Mouse (Mus musculus) heart, postnatal 4 days (tissue): ENCODE results near the gene Slc35g1. TPM values are rescaled to one million over a fixed set of nuclear protein-coding genes. Genes with fewer than 3 reads are reported as not detected.
"Not testable (repeated sequence)": the region's sequence is repeated elsewhere in the genome, so short reads cannot be mapped to it uniquely, and the experiment has no call there.

Experiments
- DNase-seq: peaks from one replicate; pipeline ENCODE4 v3.0.0; 2021
- total RNA-seq, 2 experiments: library from RNA; stranded (reverse); gene quantifications; 2 replicates each; pipeline ENCODE4 v1.2.3; 2021

The Slc35g1 gene
- 1 to 10 TPM; 1.9 to 2.0 TPM for total RNA-seq

DNA sequence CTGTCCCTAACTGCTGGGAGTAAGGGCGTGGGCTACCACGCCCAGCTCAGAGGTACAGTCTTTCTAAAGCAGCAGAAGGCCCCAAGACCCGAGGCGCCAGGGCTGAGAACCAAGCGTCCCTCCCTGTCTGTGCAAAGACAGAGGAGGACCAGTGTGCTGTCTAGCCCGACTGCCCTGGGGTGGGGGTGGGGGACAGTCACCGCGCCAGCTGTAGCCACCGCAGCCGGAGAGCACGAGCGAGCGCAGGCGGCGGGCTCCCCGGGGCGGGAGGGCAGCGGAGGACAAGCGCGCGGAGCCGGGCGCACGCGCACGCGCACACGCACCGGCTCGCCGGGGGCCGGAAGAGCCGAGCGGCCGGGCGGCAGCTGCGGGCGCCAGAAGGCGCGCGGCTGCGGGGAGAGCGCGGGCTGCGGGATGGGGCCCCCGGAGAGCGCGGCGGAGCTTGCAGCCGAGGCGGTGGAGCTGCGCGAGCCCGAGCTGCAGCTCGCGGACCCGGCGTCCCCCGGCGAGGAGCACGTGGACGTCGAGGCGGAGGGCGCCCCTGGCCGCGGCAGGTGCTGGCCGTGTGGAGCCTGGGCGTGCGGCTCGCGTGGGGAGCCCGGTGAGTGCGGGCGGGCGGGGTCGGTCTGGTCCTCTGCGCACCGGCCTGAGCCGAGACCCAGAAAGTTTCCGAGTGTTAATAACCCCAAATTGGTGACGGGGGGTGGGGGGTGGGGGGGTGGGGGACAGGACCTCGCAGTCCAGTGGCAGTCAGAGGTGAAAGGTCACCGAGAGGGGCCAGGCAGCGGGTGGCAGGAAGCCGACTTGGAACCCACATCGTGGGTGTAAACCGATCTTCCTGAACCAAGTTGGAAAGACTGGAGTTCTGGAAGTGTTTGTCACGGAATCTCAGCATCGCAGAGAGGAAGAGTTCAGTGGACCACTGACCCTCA is at the start of gene Slc35g1:
Gene Slc35g1 (plus strand): TSS at position 280 of the 932 bp plus-strand sequence.
- DNase-seq = peak; percentile 62

- no peak for DNase-seq
These were observed 47.3 kb upstream of the Slc35g1 start for GRCm38 (mm10) chr19:38348271-38349012.

DNA sequence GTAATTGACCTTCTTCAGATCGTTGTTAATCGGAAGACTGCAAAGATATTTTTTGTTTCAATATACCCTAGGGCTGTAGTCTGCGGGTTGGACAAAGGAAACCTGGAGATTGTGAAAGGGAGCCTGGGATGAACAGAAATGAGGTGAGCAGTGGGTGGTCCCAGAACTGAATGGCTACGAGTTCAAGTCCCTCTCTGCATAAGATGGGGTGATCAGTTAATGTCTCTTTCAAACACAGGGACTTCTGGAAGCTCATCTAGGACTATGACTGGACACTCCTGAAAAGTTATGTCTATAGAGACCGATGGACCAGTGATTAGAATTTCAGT is 46.8 kb upstream of the Slc35g1 start:
- no peak for DNase-seq

DNA sequence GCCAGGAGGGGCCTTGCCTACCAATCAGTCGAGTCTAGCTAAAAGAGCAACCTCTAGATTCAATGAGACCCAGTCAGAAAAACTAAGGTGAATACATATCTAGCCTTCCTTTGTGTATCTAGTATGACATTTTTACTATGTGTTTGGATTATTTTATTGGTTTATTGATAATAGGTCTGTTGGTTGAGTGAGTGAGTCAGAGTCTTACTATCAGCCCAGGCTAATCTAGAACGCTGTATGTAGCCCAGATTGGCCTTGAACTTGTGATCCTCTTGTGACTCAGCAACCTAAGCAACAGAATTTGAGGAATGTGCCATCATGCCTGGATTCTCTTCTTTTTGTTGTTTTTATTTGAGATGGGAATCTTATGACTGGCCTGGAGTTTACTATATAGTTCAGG is 44.6 kb upstream of the Slc35g1 start:
- DNase-seq = no peak

- DNase-seq = no peak
These were observed 44.1 kb upstream of the Slc35g1 start for GRCm38 (mm10) chr19:38351728-38352127.

DNA sequence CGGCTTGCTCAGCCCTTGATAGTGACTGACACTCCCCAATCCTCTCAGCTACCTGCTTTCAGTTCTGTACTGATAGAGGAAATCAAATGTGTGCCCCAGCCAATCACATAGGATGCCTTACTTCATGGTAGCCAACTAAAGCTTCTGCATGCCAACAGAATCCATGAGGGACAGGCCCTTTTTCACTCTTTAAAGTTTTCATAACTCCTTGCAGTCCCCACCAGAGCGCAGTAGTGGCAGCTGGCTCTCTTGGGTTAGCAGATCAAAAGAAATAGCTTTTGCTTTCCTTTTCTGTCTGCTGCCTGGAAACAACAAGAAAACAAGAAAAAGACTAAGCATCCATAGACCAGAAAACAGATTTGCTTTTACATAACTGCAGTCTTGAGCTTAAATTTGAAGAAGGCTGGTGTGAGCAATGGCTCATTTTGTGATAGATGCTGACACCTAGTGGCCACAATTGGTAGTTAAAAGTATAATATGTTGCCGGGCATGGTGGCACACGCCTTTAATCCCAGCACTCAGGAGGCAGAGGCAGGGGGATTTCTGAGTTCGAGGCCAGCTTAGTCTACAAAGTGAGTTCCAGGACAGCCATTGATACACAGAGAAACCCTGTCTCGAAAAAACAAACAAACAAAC is 43.2 kb upstream of the Slc35g1 start:
- DNase-seq = peak; percentile 35

- DNase-seq = no peak
These were observed 41.5 kb upstream of the Slc35g1 start for GRCm38 (mm10) chr19:38354279-38354678.

DNA sequence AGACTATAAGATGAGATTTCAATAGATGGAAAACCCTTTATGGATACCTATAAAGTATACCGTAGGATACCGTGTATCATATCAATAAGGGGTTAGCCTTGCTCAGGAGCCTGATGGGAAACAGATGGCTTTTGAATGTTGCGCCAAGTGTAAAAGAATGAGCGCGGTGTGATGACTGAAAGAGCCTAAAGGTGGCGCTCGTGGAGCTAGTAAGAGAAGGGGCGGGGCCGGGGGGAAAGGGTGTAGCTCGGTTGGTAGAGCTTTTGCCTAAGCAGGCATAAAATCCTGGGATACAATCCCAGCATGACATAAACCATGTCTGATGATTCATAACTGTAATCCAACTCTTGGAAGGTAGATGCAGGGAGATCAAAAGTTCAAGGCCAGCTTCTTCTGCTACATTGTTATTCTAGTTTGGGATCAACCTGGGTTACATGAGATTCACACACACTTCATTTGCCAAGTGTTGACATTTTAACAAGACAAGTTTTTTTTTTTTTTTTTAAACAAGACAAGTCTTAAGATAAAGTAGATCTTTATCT is 40.9 kb upstream of the Slc35g1 start:
- DNase-seq = no peak

DNA sequence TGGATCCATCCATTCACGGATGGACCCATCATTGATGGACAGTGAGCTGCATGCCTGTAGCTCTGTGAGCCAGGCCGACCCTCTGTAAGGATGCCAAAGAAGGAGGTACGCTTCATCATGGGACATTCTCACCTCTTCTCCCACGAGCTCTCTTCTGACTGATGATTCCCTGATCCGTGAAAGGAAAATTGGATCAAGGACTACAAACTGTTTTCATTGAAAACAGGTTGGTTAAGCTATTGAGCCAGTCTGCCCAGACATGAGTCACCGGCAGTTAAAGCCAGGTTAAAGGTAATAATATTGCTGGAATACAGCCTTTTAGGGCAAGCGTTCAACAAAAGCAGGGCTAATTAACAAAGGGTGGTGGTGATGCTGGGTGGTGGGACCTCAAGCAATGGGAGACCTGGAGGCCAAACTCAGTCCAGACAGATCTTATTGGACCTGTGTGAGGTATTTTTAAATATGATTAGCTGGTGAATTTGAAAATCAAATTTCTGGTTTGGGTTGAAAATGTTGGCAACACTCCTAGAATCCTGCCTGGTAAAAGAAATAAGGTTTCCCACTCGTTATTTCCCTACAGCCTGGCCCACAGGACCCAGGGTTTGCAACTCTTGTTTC is 39.5 kb upstream of the Slc35g1 start:
- no peak for DNase-seq

- no peak for DNase-seq
These were observed 37.7 kb upstream of the Slc35g1 start for GRCm38 (mm10) chr19:38357956-38358623.

GRCm38 (mm10) chr19:38359287-38359686 is 36.5 kb upstream of the Slc35g1 start:
- no peak for DNase-seq

- DNase-seq = no peak
These were observed 33.9 kb upstream of the Slc35g1 start for GRCm38 (mm10) chr19:38361850-38362249.

GRCm38 (mm10) chr19:38363358-38363757 is 32.4 kb upstream of the Slc35g1 start:
- no peak for DNase-seq

DNA sequence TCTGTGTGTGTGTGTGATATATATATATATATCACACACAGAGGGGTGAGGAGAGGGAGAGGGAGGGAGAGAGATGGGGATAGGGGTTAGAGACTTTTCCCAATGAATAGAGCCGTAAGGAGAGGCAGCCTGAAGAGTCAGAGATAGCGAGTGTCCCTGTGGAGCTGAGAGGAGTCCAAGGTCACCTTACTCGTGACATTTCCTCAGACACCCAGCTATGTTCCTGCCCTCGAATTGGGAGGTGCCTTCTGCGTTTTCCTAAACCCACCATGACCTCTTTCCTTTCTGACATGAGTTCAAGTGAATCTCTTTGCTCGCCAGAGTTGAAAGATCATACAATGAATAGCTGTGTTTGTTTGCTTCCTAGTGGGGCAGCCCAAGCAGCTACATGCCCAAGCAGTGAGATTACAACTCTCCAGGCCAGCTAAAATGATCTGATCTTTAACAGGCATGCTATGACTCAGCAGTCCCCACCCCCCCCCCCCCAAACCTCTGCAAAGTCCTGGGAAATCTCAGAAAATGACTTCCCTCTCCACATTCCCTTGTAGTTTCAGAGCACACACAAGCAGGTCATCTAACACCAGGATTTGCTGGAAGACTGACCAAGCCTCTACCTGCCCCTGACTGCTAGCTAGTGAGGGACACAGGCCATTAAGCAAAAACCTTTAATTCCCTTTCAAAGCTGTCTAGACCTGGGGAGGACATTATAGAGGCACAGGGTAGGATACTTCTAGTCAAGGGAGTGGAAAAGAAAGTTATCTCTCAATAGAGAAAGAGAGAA is 31.7 kb upstream of the Slc35g1 start:
- no peak for DNase-seq

DNA sequence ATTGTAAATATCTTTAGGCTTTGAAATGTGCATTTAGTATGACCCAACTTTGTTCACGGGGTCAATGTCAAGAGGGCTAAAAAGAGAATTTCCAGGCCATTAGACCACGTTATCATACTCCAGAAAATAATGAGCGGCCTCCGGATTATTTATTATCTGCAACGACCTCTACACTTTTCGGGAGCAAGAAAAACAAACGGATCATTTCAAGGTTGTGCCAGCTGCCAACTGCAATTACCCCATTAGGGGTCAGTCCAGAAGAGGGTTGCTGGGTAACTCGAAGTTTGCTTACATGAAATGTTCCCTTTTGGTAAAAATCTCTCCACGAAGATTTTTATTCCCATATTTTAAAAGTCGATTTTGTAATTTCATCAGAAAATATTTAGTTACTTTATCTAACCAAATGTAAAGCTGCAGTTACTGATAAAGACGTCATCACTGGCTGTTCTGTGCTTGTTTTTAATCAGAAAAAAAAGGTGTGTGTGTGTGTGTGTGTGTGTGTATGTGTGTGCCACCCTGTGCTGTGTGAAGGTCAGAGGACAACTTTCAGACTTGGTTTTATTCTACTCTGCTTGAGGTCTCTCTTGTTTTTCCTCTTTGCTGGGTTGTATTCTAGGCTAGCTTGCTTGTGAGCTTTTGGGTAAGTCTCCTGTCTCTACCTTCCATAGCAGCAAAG is 30.7 kb upstream of the Slc35g1 start:
- DNase-seq = no peak

GRCm38 (mm10) chr19:38372460-38373102 is 23.2 kb upstream of the Slc35g1 start:
- DNase-seq = no peak

DNA sequence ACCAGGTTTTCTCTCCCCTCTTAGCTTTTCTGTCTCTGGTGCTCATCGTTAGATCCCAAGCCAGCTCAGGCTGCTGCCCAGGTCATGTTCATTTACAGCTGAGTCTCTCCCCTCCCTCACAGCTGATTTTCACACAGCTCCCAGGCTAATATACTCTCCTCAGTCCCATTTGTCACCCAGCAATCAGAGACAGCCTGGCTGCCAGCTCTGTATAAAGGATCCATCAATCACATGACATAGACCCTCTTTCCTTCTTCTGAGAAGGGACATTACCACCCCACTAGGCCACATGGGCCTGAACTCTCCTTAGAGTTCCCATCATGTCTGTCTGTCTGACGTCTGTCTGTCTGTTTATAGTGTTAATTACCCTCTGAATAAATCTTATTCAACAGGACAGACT is 22.4 kb upstream of the Slc35g1 start:
- no peak for DNase-seq

GRCm38 (mm10) chr19:38383769-38384168 is 12.0 kb upstream of the Slc35g1 start:
- DNase-seq = no peak

DNA sequence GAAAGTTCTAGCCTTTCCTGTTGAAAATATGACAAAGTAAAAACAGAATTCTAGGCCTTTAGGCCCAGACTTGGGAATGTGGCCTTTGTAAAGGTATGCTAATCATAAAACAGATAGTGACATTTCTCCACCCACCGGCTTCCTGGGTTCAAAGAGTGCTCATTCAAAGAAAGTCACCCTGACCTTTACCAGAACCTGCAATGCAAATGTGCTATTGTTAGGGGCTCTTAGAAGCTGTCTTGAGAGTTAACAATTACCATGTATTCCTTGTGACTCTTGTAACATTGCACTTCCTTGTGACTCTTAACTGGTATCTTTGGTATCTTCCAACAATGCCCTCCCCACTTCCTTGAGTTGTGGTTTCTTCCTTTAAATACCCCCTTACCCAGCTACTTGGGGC is 8.8 kb upstream of the Slc35g1 start:
- not testable (repeated sequence) for DNase-seq

DNA sequence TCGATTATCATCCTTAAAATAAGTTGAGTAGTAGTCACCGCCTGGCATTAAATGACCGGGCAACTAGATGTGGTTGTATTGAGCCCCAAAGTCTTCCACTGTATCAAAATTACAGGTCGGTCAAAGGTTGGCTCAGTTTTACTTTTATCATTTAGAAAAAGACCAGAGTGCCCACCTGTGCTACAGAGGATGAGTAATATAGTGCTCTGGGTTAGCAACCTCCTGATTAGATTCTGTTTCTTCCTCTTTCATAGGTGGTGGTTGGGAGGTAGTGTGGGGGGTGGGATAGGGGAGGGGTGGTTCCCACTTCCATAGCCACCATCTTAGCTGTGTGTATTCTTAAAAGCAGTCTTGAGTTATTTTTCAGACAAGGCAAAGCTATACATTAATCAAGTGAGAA is 7.9 kb upstream of the Slc35g1 start:
- DNase-seq = no peak
